Mouse (Mus musculus) neutrophil, adult 65 days (primary cell): ENCODE data around the gene Gm9918. TPM values are rescaled to one million over a fixed set of nuclear protein-coding genes. Genes with fewer than 3 reads are reported as not detected.

Experiments
- total RNA-seq: library from RNA; stranded (reverse); gene quantifications from 2 replicates; pipeline ENCODE4 v1.2.4, GENCODE M21; 2023

Gene Gm9918
- total RNA-seq: not detected in 2 replicates

GRCm38 (mm10) chr15:102270274-102270960 is at the start of gene Gm9918:
Gene Gm9918 (plus strand): TSS chr15:102270563.

GRCm38 (mm10) chr15:102231748-102232147 is 38.6 kb upstream of the Gm9918 start, which contains the start of gene Itgb7:
Gene Itgb7 (minus strand): TSS chr15:102231944.

GRCm38 (mm10) chr15:102257202-102258075 is 12.9 kb upstream of the Gm9918 start, which contains the start of gene Rarg:
Gene Rarg (minus strand): TSS chr15:102257517.

GRCm38 (mm10) chr15:102279092-102279782 is 8.9 kb downstream of the Gm9918 start, which contains the start of gene Mfsd5:
Gene Mfsd5 (plus strand): TSS chr15:102279454.

GRCm38 (mm10) chr15:102295633-102296367 is 25.4 kb downstream of the Gm9918 start, which contains the start of gene Espl1:
Gene Espl1 (plus strand): TSS chr15:102296266.

Other genes starting within 250 kb of the Gm9918 start
- 0.27 and 0.54 TPM in 2 replicates for gene Krt18, start 242.4 kb upstream of the Gm9918 start, total RNA-seq
- 102 and 140 TPM in 2 replicates for gene Eif4b, start 196.8 kb upstream of the Gm9918 start, total RNA-seq
- 0.98 and 4.1 TPM in 2 replicates for gene Tns2, start 170.2 kb upstream of the Gm9918 start, total RNA-seq
- 30.6 and 44.9 TPM in 2 replicates for gene Spryd3, start 134.3 kb upstream of the Gm9918 start, total RNA-seq
- 0.48 TPM in 1 of 2 replicates, not detected in the other for gene Igfbp6, start 126.2 kb upstream of the Gm9918 start, total RNA-seq
- 2.3 and 2.9 TPM in 2 replicates for gene Soat2, start 120.0 kb upstream of the Gm9918 start, total RNA-seq
- 75.2 and 102 TPM in 2 replicates for gene Zfp740, start 67.3 kb upstream of the Gm9918 start, total RNA-seq
- 21.5 and 30.3 TPM in 2 replicates for gene Csad, start 65.8 kb upstream of the Gm9918 start, total RNA-seq
- 198 and 201 TPM in 2 replicates for gene Itgb7, start 38.6 kb upstream of the Gm9918 start, total RNA-seq
- 32.5 and 34.1 TPM in 2 replicates for gene Rarg, start 13.0 kb upstream of the Gm9918 start, total RNA-seq
- gene Mfsd5, start 8.9 kb downstream of the Gm9918 start, total RNA-seq: 31.4 and 34.2 TPM in 2 replicates
- gene Espl1, start 25.7 kb downstream of the Gm9918 start, total RNA-seq: 31.1 and 43.9 TPM in 2 replicates
- 259 and 280 TPM in 2 replicates for gene Pfdn5, start 55.6 kb downstream of the Gm9918 start, total RNA-seq
- 31.4 and 36.0 TPM in 2 replicates for gene Myg1, start 61.1 kb downstream of the Gm9918 start, total RNA-seq
- 16.5 and 25.4 TPM in 2 replicates for gene Aaas, start 80.2 kb downstream of the Gm9918 start, total RNA-seq
- gene Sp7, start 96.6 kb downstream of the Gm9918 start, total RNA-seq: 0.27 TPM in 1 of 2 replicates, not detected in the other
- 125 and 138 TPM in 2 replicates for gene Sp1, start 135.6 kb downstream of the Gm9918 start, total RNA-seq
- 0.48 TPM in 1 of 2 replicates, not detected in the other for gene Amhr2, start 174.8 kb downstream of the Gm9918 start, total RNA-seq
- 422 and 441 TPM in 2 replicates for gene Prr13, start 188.5 kb downstream of the Gm9918 start, total RNA-seq
- gene Pcbp2, start 200.0 kb downstream of the Gm9918 start, total RNA-seq: 501 and 530 TPM in 2 replicates
- 11.3 TPM in 1 of 2 replicates, not detected in the other for gene Gm10337, start 233.2 kb downstream of the Gm9918 start, total RNA-seq
- gene Map3k12, start 246.5 kb downstream of the Gm9918 start, total RNA-seq: 0.22 and 0.23 TPM in 2 replicates
- gene Tarbp2, start 247.6 kb downstream of the Gm9918 start, total RNA-seq: 12.6 and 21.3 TPM in 2 replicates